In the genomic region with DNA sequence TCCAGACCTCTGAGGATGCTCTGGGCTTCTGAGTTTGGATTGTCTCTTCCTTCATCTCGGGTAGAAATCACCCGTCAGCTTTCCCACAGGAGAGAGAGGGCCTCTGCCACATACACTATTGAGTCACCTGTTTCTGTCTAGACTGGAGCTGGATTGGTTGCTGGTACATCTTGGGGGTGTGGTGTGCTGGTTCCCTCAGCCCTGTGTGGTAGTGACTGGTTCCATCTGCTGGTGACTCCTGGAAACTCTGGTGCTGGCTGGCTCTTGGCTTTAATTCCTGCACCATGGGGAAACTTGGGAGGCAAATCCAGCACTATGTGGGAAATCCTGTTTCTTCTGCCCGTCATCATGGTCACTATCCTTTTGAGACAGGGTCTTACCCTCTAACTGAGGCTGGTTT, we compare ENCODE assay signal across 9 mouse cellular contexts. TPM values are rescaled to one million over a fixed set of nuclear protein-coding genes. Genes with fewer than 3 reads are reported as not detected.
DNase-seq lines count a peak whose midpoint lies in the region; ATAC-seq lines count a peak whose summit lies in the region.
"Had no signal": no experiment of that assay in that cellular context is flagged by ENCODE, and none has a peak within 500 bp of the region (broad histone marks: within the 10 kb centered on the region; RNA-seq: fewer than 3 reads in every experiment).

No protein-coding gene starts in this region.

- H3K27ac ChIP-seq in midbrain, embryonic 13.5 days, result no peak overlapping the region
- H3K27ac ChIP-seq in midbrain, embryonic 16.5 days (ENCODE audit: low read length), result no peak overlapping the region
- no peak overlapping the region for H3K27ac ChIP-seq in forebrain, embryonic 12.5 days
- H3K27ac ChIP-seq: neural tube, embryonic 13.5 days had no signal

- peak; percentile 48 to 50 for DNase-seq in adrenal gland, adult 18-20 months (ENCODE audit: low spot score in 2 of 2)
- DNase-seq in layer of hippocampus, postnatal 36 days, result peak; percentile 34
- DNase-seq in natural killer cell, adult 2 months (ENCODE audit: low spot score in 2 of 2), result no peak

- WGBS in midbrain, embryonic 13.5 days, result 30% methylated on average over 3 of the region's 3 CpGs
- 32% methylated on average over 3 of the region's 3 CpGs for WGBS in midbrain, embryonic 16.5 days
- WGBS in forebrain, embryonic 12.5 days, result 20% methylated on average over 3 of the region's 3 CpGs

- H3K4me3 ChIP-seq in midbrain, embryonic 13.5 days (replicated peaks), result no peak overlapping the region
- H3K4me3 ChIP-seq in midbrain, embryonic 16.5 days (ENCODE audit: low read depth, low read length), result no peak overlapping the region
- H3K4me3 ChIP-seq in forebrain, embryonic 12.5 days (replicated peaks), result no peak overlapping the region
- H3K4me3 ChIP-seq: neural tube, embryonic 13.5 days had no signal

- no peaks in the 10 kb centered on the region for H3K9me3 ChIP-seq in midbrain, embryonic 13.5 days
- H3K9me3 ChIP-seq in midbrain, embryonic 16.5 days (replicated peaks; ENCODE audit: control insufficient read depth, low read length, poor library complexity, severe bottlenecking), result no peaks in the 10 kb centered on the region
- H3K9me3 ChIP-seq in forebrain, embryonic 12.5 days, result no peaks in the 10 kb centered on the region
- H3K9me3 ChIP-seq: neural tube, embryonic 13.5 days had no signal

- ATAC-seq in midbrain, embryonic 13.5 days, result 0 out of 2 replicates have a peak, but pooled peaks have one; percentile 28
- no peak for ATAC-seq in midbrain, embryonic 16.5 days
- ATAC-seq in forebrain, embryonic 12.5 days (ENCODE audit: low FRiP score), result peak; percentile 63; the same call in 1 of the 2 replicates
- peak; percentile 59 to 61; a peak in 2 of 4 replicates for ATAC-seq in hematopoietic stem cell, adult 5-6 weeks (replicated peaks in 1 of 2; ENCODE audit: insufficient read depth in 1 of 2, low FRiP score in 2 of 2, low TSS enrichment in 1 of 2, low read depth in 1 of 2, poor library complexity in 2 of 2, severe bottlenecking in 2 of 2)
- peak; percentile 78 for ATAC-seq in megakaryocyte-erythroid progenitor cell, adult 5-6 weeks (replicated peaks; ENCODE audit: low FRiP score, low TSS enrichment, poor library complexity, severe bottlenecking)

- H3K36me3 ChIP-seq in midbrain, embryonic 13.5 days, result no peaks in the 10 kb centered on the region
- H3K36me3 ChIP-seq in midbrain, embryonic 16.5 days (ENCODE audit: control insufficient read depth, insufficient read depth, low read length), result no peaks in the 10 kb centered on the region
- H3K36me3 ChIP-seq in forebrain, embryonic 12.5 days (replicated peaks), result no peaks in the 10 kb centered on the region
- H3K36me3 ChIP-seq: neural tube, embryonic 13.5 days had no signal

- no peak overlapping the region for H3K4me2 ChIP-seq in midbrain, embryonic 13.5 days (replicated peaks)
- no peak overlapping the region for H3K4me2 ChIP-seq in midbrain, embryonic 16.5 days (ENCODE audit: low read length)
- no peak overlapping the region for H3K4me2 ChIP-seq in forebrain, embryonic 12.5 days
- H3K4me2 ChIP-seq: neural tube, embryonic 13.5 days had no signal

- no peaks in the 10 kb centered on the region for H3K27me3 ChIP-seq in midbrain, embryonic 13.5 days
- no peaks in the 10 kb centered on the region for H3K27me3 ChIP-seq in midbrain, embryonic 16.5 days (ENCODE audit: control insufficient read depth, insufficient read depth, low read depth, low read length)
- no peaks in the 10 kb centered on the region for H3K27me3 ChIP-seq in forebrain, embryonic 12.5 days
- H3K27me3 ChIP-seq: neural tube, embryonic 13.5 days had no signal

- no peak overlapping the region for H3K9ac ChIP-seq in midbrain, embryonic 13.5 days (replicated peaks)
- H3K9ac ChIP-seq in midbrain, embryonic 16.5 days (ENCODE audit: low read depth, low read length), result no peak overlapping the region
- no peak overlapping the region for H3K9ac ChIP-seq in forebrain, embryonic 12.5 days
- H3K9ac ChIP-seq: neural tube, embryonic 13.5 days had no signal

- H3K4me1 ChIP-seq in midbrain, embryonic 13.5 days (replicated peaks), result peaks cover 6% of the 10 kb centered on the region; the same call in 1 of the 2 replicates
- 0 out of 2 replicates have a peak, but pooled peaks cover 2% of the 10 kb centered on the region for H3K4me1 ChIP-seq in midbrain, embryonic 16.5 days (ENCODE audit: control insufficient read depth, insufficient read depth, low read length)
- H3K4me1 ChIP-seq in forebrain, embryonic 12.5 days, result peaks cover 11% of the 10 kb centered on the region; the same call in 1 of the 2 replicates
- H3K4me1 ChIP-seq: neural tube, embryonic 13.5 days had no signal

RNA-seq across cellular contexts. Expression of gene 4930564D02Rik, which starts 24.3 kb away (rescaled TPM):
- polyA plus RNA-seq in midbrain, embryonic 13.5 days (2015; fragmentation: Nextera tagmentation; extraction: Ambion mirVana), result not detected in 2 replicates
- polyA plus RNA-seq in midbrain, embryonic 16.5 days (2015; fragmentation: Nextera tagmentation; extraction: Ambion mirVana), result not detected in 2 replicates
- not detected for total RNA-seq in adrenal gland, adult 18-20 months (2021)
- not detected in 2 replicates for polyA plus RNA-seq in forebrain, embryonic 12.5 days (2016; fragmentation: Nextera tagmentation; extraction: Ambion mirVana)
- not detected in 2 replicates for total RNA-seq in hematopoietic stem cell, adult 5-6 weeks (2017)
- total RNA-seq in layer of hippocampus, postnatal 36 days (2021), result not detected
- total RNA-seq in megakaryocyte-erythroid progenitor cell, adult 5-6 weeks (2014; fragmentation: Nextera tagmentation), result not detected in 2 replicates
- total RNA-seq in megakaryocyte-erythroid progenitor cell, adult 5-6 weeks (2017), result not detected in 2 replicates
- polyA plus RNA-seq: neural tube, embryonic 13.5 days had no signal

RNA-seq across cellular contexts. Expression of gene Cttnbp2nl, which starts 38.0 kb away (rescaled TPM):
- polyA plus RNA-seq in midbrain, embryonic 13.5 days (2015; fragmentation: Nextera tagmentation; extraction: Ambion mirVana), result 63.6 and 66.7 TPM in 2 replicates
- 57.9 and 58.5 TPM in 2 replicates for polyA plus RNA-seq in midbrain, embryonic 16.5 days (2015; fragmentation: Nextera tagmentation; extraction: Ambion mirVana)
- 10 to 100 TPM; 18.8 to 27.5 TPM for total RNA-seq in adrenal gland, adult 18-20 months (2021)
- 53.1 and 65.8 TPM in 2 replicates for polyA plus RNA-seq in forebrain, embryonic 12.5 days (2016; fragmentation: Nextera tagmentation; extraction: Ambion mirVana)
- total RNA-seq in hematopoietic stem cell, adult 5-6 weeks (2017), result 0.35 and 0.81 TPM in 2 replicates
- 10 to 100 TPM; 27.1 to 27.5 TPM for total RNA-seq in layer of hippocampus, postnatal 36 days (2021)
- total RNA-seq in megakaryocyte-erythroid progenitor cell, adult 5-6 weeks (2014; fragmentation: Nextera tagmentation), result not detected in 2 replicates
- total RNA-seq in megakaryocyte-erythroid progenitor cell, adult 5-6 weeks (2017), result not detected in 2 replicates

Comparison
In these comparisons a context has a peak if more than half of its experiments do, and no peak if none do; other contexts are left out.
1. DNase-seq: peak in adrenal gland, adult 18-20 months (2 of 2) and layer of hippocampus, postnatal 36 days (2 of 2); none in natural killer cell, adult 2 months (0 of 2).
2. RNA of gene Cttnbp2nl, which starts 38.0 kb away (total RNA-seq): 18.8 to 27.5 TPM in adrenal gland, adult 18-20 months and 27.1 to 27.5 TPM in layer of hippocampus, postnatal 36 days; 0.35 to 0.81 TPM in hematopoietic stem cell, adult 5-6 weeks and not detected in megakaryocyte-erythroid progenitor cell, adult 5-6 weeks; every median in the first group is over 10 times any median in the second.